In genomic region chr2:125665213-125665612, GRCm38 (mm10) we compare ENCODE assay signal across 31 mouse cellular contexts. TPM values are rescaled to one million over a fixed set of nuclear protein-coding genes. Genes with fewer than 3 reads are reported as not detected.
DNase-seq lines count a peak whose midpoint lies in the region; ATAC-seq lines count a peak whose summit lies in the region.
"Had no signal": no experiment of that assay in that cellular context is flagged by ENCODE, and none has a peak within 500 bp of the region (broad histone marks: within the 10 kb centered on the region; RNA-seq: fewer than 3 reads in every experiment).

No protein-coding gene starts in this region.

- H3K36me3 ChIP-seq in liver, embryonic 11.5 days (ENCODE audit: control insufficient read depth, insufficient read depth, low read length): no peaks in the 10 kb centered on the region
- H3K36me3 ChIP-seq in liver, embryonic 13.5 days: no peaks in the 10 kb centered on the region
- H3K36me3 ChIP-seq: embryonic facial prominence, embryonic 12.5 days; hindbrain, embryonic 10.5 days; hindbrain, embryonic 15.5 days had no signal

- DNase-seq in liver (peak; percentile 64), NIH3T3 (ENCODE audit: low read depth) (peak; percentile 57), adipocyte (ENCODE audit: low spot score) (no peak)
- DNase-seq in liver, embryonic 11.5 days (ENCODE audit: low spot score): no peak
- DNase-seq in liver, embryonic 13.5 days: peak; percentile 33
- DNase-seq in left cerebral cortex, postnatal 14 days (ENCODE audit: low spot score in 2 of 2): no peak
- no peak for DNase-seq in left cerebral cortex, postnatal 36 days (ENCODE audit: low spot score in 2 of 2)
- DNase-seq: adrenal gland, postnatal 14 days; B cell, adult 2 months; cerebellum, adult 11-12 months; cerebellum, adult 9-11 months; embryo, embryonic 11 days; gastrocnemius, postnatal 10 days; kidney, adult 18-20 months; kidney, postnatal 36 days; left cerebral cortex, postnatal 4 days; lung, embryonic 14.5 days; lung, postnatal 14 days; midbrain, embryonic 14.5 days; thymus, adult 18-20 months had no signal

- H3K27me3 ChIP-seq in liver, embryonic 11.5 days (replicated peaks; ENCODE audit: control insufficient read depth, insufficient read depth, low read length): no peaks in the 10 kb centered on the region
- H3K27me3 ChIP-seq in liver, embryonic 13.5 days: no peaks in the 10 kb centered on the region
- H3K27me3 ChIP-seq: CH12.LX; embryonic facial prominence, embryonic 12.5 days; hindbrain, embryonic 15.5 days; Patski had no signal

- intact Hi-C loops in left cerebral cortex, postnatal 14 days (cut with DNase I): loop anchor here (10.0 kb wide), 2 partner anchors 170 to 860 kb away; no protein-coding TSS in a partner anchor
- intact Hi-C loops in left cerebral cortex, postnatal 36 days (cut with DNase I): loop anchor here (10.0 kb wide), 1 partner anchor 190 kb away; the partner anchor contains the start of genes Cops2 and Galk2

- no peak overlapping the region for H3K27ac ChIP-seq in liver, embryonic 11.5 days (ENCODE audit: low read depth, low read length)
- H3K27ac ChIP-seq in liver, embryonic 13.5 days: peak overlapping the region; percentile 78
- H3K27ac ChIP-seq: embryonic facial prominence, embryonic 12.5 days; hindbrain, embryonic 10.5 days; hindbrain, embryonic 15.5 days; layer of hippocampus, adult 2 months; left cerebral cortex, adult 2 months; stomach, postnatal 0 days had no signal

- H3K4me3 ChIP-seq in liver, embryonic 11.5 days (ENCODE audit: low read depth, low read length): no peak overlapping the region
- no peak overlapping the region for H3K4me3 ChIP-seq in liver, embryonic 13.5 days (replicated peaks)
- H3K4me3 ChIP-seq: embryonic facial prominence, embryonic 12.5 days; hindbrain, embryonic 10.5 days; hindbrain, embryonic 15.5 days; layer of hippocampus, adult 2 months; left cerebral cortex, adult 2 months had no signal

- no peak overlapping the region for H3K9ac ChIP-seq in liver, embryonic 11.5 days (ENCODE audit: low read depth, low read length)
- H3K9ac ChIP-seq in liver, embryonic 13.5 days: 0 out of 2 replicates have a peak overlapping the region, but pooled peaks have one; percentile 31
- H3K9ac ChIP-seq: embryonic facial prominence, embryonic 12.5 days; hindbrain, embryonic 15.5 days; lung, embryonic 14.5 days had no signal

- H3K4me2 ChIP-seq in liver, embryonic 11.5 days: no peak overlapping the region
- 0 out of 2 replicates have a peak overlapping the region, but pooled peaks have one; percentile 9 for H3K4me2 ChIP-seq in liver, embryonic 13.5 days
- H3K4me2 ChIP-seq: embryonic facial prominence, embryonic 12.5 days; heart, embryonic 11.5 days; hindbrain, embryonic 15.5 days; lung, embryonic 14.5 days had no signal

- peaks cover 14% of the 10 kb centered on the region for H3K4me1 ChIP-seq in liver, embryonic 11.5 days (replicated peaks; ENCODE audit: control insufficient read depth, insufficient read depth, low read length)
- peaks cover 84% of the 10 kb centered on the region for H3K4me1 ChIP-seq in liver, embryonic 13.5 days (replicated peaks)

- no peak; the same call in 1 of the 2 replicates for ATAC-seq in liver, embryonic 11.5 days (replicated peaks; ENCODE audit: low FRiP score)
- ATAC-seq in liver, embryonic 13.5 days (ENCODE audit: low read depth): peak; percentile 40; the same call in 1 of the 2 replicates
- ATAC-seq: forebrain, embryonic 16.5 days; Patski had no signal

- no peaks in the 10 kb centered on the region for H3K9me3 ChIP-seq in liver, embryonic 11.5 days (ENCODE audit: control insufficient read depth, low read length)
- H3K9me3 ChIP-seq in liver, embryonic 13.5 days (replicated peaks): no peaks in the 10 kb centered on the region
- H3K9me3 ChIP-seq: embryonic facial prominence, embryonic 12.5 days; hindbrain, embryonic 10.5 days; hindbrain, embryonic 15.5 days had no signal

- WGBS in liver, embryonic 11.5 days: 88% methylated on average over 5 of the region's 5 CpGs
- WGBS in liver, embryonic 13.5 days (ENCODE audit: insufficient replicate concordance): 78% methylated on average over 5 of the region's 5 CpGs

RNA-seq across cellular contexts. Expression of gene Eid1, which starts 7.7 kb away (rescaled TPM):
- 81.1 and 84.1 TPM in 2 replicates for polyA plus RNA-seq in liver, embryonic 11.5 days (2014; fragmentation: Nextera tagmentation; extraction: Ambion mirVana)
- 36.8 and 41.1 TPM in 2 replicates for polyA plus RNA-seq in liver, embryonic 13.5 days (2015; fragmentation: Nextera tagmentation; extraction: Ambion mirVana)
- total RNA-seq in left cerebral cortex, postnatal 14 days (2021): 100 to 1,000 TPM; 303 TPM
- 100 to 1,000 TPM; 213 to 248 TPM for total RNA-seq in left cerebral cortex, postnatal 36 days (2021)

RNA-seq across cellular contexts. Expression of gene Cep152, which starts 40.3 kb away (rescaled TPM):
- 8.1 and 9.1 TPM in 2 replicates for polyA plus RNA-seq in liver, embryonic 11.5 days (2014; fragmentation: Nextera tagmentation; extraction: Ambion mirVana)
- 4.1 and 5.1 TPM in 2 replicates for polyA plus RNA-seq in liver, embryonic 13.5 days (2015; fragmentation: Nextera tagmentation; extraction: Ambion mirVana)
- total RNA-seq in left cerebral cortex, postnatal 14 days (2021): 1 to 10 TPM; 1.7 to 2.2 TPM
- total RNA-seq in left cerebral cortex, postnatal 36 days (2021): 1 to 10 TPM; 1.8 to 2.9 TPM

RNA-seq across cellular contexts. Expression of gene Shc4, which starts 58.7 kb away (rescaled TPM):
- 0.71 and 0.77 TPM in 2 replicates for polyA plus RNA-seq in liver, embryonic 11.5 days (2014; fragmentation: Nextera tagmentation; extraction: Ambion mirVana)
- 0.73 and 1.0 TPM in 2 replicates for polyA plus RNA-seq in liver, embryonic 13.5 days (2015; fragmentation: Nextera tagmentation; extraction: Ambion mirVana)
- total RNA-seq in left cerebral cortex, postnatal 14 days (2021): 1 to 10 TPM; 4.9 to 5.5 TPM
- 1 to 10 TPM; 5.3 to 5.7 TPM for total RNA-seq in left cerebral cortex, postnatal 36 days (2021)
- total RNA-seq: monocyte, adult 5-6 weeks had no signal

Comparison
In these comparisons a context has a peak if more than half of its experiments do, and no peak if none do; other contexts are left out.
1. DNase-seq: peak in liver (single experiment), NIH3T3 (single experiment) and liver, embryonic 13.5 days (single experiment); none in liver, embryonic 11.5 days (single experiment), left cerebral cortex, postnatal 14 days (0 of 2), left cerebral cortex, postnatal 36 days (0 of 2) and adipocyte (single experiment).